Mouse (Mus musculus) heart, adult 2 months (tissue): ENCODE measurements around the gene Prdm16.

Source experiments
- CTCF ChIP-seq: fragments of 200-600 bp; IDR thresholded peaks from 2 replicates; pipeline ENCODE4 v1.8.1; 2022; ENCODE audit warnings: antibody characterized with exemption, mild to moderate bottlenecking, moderate library complexity
- EP300 ChIP-seq: fragments of 200-500 bp; IDR thresholded peaks from 2 replicates; pipeline ENCODE4 v1.6.1; 2011; ENCODE audit warnings: low read depth, low read length, control low read depth; ENCODE audit not compliant: insufficient read depth
- POLR2A ChIP-seq: fragments of 200-500 bp; IDR thresholded peaks from 2 replicates; pipeline ENCODE4 v1.6.1; 2011; ENCODE audit warnings: mild to moderate bottlenecking, low read depth, low read length, control low read depth; ENCODE audit not compliant: insufficient read depth

- TF ChIP-seq CTCF (no peak), EP300 (no peak), POLR2A (no peak)
Observed at GRCm38 (mm10) chr4:154358370-154358769, 278.3 kb downstream of the Prdm16 start.
